Mouse (Mus musculus): Measurements from ENCODE around the gene Rnf145. TPM values are rescaled to one million over a fixed set of nuclear protein-coding genes. Genes with fewer than 3 reads are reported as not detected.

The Rnf145 gene
- polyA plus RNA-seq, 2 experiments = 84.5 to 92.1 TPM

DNA sequence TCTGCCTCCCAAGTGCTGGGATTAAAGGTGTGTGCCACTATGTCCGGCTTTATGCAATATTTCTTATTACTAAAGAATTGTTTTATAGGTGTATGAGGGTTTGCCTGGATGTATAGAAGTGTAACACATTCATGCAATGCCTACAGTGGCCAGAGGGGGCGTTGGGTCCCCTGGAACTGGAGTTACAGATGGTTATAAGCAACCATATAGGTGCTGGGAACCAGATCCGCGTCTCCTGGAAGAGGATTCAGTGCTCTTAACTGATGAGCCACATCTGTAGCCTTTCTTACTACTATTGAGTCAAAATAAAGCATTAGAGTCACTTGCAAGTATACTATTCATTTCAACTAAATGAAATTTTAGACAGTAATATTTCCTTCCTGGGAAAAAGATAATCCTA, 7.0 kb downstream of the Rnf145 start:
- ATAC-seq (ENCODE audit: low FRiP score, low read depth) = no peak
- 79% methylated on average over 4 of the region's 4 CpGs for WGBS
- H3K36me3 ChIP-seq (ENCODE audit: control insufficient read depth, insufficient read depth, low read length) = peaks cover 53% of the 10 kb centered on the region

DNA sequence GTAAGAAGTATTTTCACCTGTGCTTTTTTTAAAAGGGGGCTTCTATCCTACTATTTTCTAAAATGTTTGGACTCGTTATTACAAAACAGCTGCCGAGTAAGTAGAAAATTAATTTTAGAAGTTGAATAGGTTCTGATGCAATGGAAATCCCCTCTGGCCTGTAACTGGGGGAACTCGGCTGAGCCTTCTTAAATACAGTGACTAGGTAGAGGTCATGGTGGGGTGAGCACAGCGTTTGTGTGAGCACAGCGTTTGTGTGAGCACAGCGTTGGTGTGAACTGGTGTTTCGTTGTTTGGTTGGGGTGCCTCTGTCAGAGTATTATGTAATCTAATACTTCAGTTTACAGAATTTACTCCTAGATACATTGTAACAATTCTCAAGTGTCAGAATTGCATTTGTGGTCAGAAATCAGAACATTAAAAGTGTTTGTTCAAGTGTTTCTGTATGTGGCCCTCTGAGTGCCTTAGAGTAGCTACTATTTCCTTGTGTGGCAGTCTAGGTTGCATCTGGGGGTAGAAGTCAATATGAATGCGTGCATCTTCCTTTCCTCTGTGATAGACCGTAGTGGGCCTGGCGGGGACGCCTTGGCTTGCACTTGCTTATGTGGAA, 8.0 kb downstream of the Rnf145 start:
- Histone ChIP-seq H3K9ac (ENCODE audit: low read depth, low read length, severe bottlenecking) (no peak overlapping the region), H3K9me3 (ENCODE audit: control insufficient read depth, low read length) (no peaks in the 10 kb centered on the region), H3K4me2 (replicated peaks; ENCODE audit: low read depth, low read length, severe bottlenecking) (no peak overlapping the region), H3K36me3 (ENCODE audit: control insufficient read depth, insufficient read depth, low read length) (peaks cover 61% of the 10 kb centered on the region), H3K4me1 (ENCODE audit: control insufficient read depth, insufficient read depth, low read length) (no peaks in the 10 kb centered on the region), H3K4me3 (replicated peaks; ENCODE audit: low read length) (no peak overlapping the region), H3K27me3 (ENCODE audit: control insufficient read depth, insufficient read depth, low read length) (no peaks in the 10 kb centered on the region), H3K27ac (replicated peaks; ENCODE audit: low read depth, low read length) (no peak overlapping the region)
- no peak for DNase-seq (ENCODE audit: low spot score)
- TF ChIP-seq POLR2A (IDR thresholded peaks at IDR 0.05; ENCODE audit: borderline replicate concordance, extremely low read depth, insufficient read depth, insufficient read length) = no peak
- WGBS = 87% methylated on average over 11 of the region's 11 CpGs
- no peak for ATAC-seq (ENCODE audit: low FRiP score, low read depth)

More for the DNA sequence above, 7.0 kb downstream of the Rnf145 start:
- no peak for DNase-seq (ENCODE audit: low spot score)
- Histone ChIP-seq H3K27me3 (ENCODE audit: control insufficient read depth, insufficient read depth, low read length) (no peaks in the 10 kb centered on the region), H3K4me1 (ENCODE audit: control insufficient read depth, insufficient read depth, low read length) (0 out of 2 replicates have a peak, but pooled peaks cover 4% of the 10 kb centered on the region), H3K9me3 (ENCODE audit: control insufficient read depth, low read length) (no peaks in the 10 kb centered on the region), H3K4me2 (replicated peaks; ENCODE audit: low read depth, low read length, severe bottlenecking) (no peak overlapping the region), H3K9ac (ENCODE audit: low read depth, low read length, severe bottlenecking) (no peak overlapping the region), H3K4me3 (replicated peaks; ENCODE audit: low read length) (no peak overlapping the region), H3K27ac (replicated peaks; ENCODE audit: low read depth, low read length) (no peak overlapping the region)
- TF ChIP-seq POLR2A (IDR thresholded peaks at IDR 0.05; ENCODE audit: borderline replicate concordance, extremely low read depth, insufficient read depth, insufficient read length) = no peak

DNA sequence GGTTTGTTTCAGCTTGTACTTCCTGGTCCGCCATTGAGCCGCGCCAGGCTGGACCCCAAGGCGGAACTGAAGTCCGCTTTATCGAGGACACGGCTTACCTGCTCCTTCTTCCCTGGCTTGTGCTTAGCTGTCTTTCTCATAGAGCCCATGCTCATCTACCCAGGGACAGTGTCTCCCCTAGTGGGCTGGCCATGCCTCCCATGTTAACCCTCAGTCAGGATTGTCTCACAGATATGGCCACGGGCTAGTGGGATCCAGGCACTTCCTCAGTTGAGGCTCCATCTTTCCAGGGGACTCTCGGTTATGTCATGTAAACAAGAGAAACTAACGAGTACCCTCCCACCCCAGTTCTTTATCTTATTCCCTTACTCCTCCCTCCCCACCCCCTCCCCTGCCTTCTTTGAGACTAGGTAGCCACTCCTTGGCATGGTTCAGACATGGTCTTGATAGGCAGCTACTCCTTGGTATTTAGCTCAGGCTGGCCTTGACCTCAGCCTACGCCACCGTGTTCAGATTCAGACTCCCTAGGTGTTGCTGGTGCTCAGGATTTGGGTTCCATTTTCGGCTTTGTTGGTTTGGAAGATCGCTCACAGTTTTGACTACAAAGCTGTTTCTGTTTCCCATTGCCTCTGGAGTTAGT, 9.9 kb downstream of the Rnf145 start:
- TF ChIP-seq POLR2A (IDR thresholded peaks at IDR 0.05; ENCODE audit: borderline replicate concordance, extremely low read depth, insufficient read depth, insufficient read length) = no peak
- Histone ChIP-seq H3K27me3 (ENCODE audit: control insufficient read depth, insufficient read depth, low read length) (no peaks in the 10 kb centered on the region), H3K4me3 (replicated peaks; ENCODE audit: low read length) (no peak overlapping the region), H3K4me1 (ENCODE audit: control insufficient read depth, insufficient read depth, low read length) (no peaks in the 10 kb centered on the region), H3K9me3 (ENCODE audit: control insufficient read depth, low read length) (no peaks in the 10 kb centered on the region), H3K27ac (replicated peaks; ENCODE audit: low read depth, low read length) (no peak overlapping the region), H3K9ac (ENCODE audit: low read depth, low read length, severe bottlenecking) (no peak overlapping the region), H3K36me3 (ENCODE audit: control insufficient read depth, insufficient read depth, low read length) (peaks cover 70% of the 10 kb centered on the region), H3K4me2 (replicated peaks; ENCODE audit: low read depth, low read length, severe bottlenecking) (no peak overlapping the region)
- 94% methylated on average over 14 of the region's 14 CpGs for WGBS
- no peak for ATAC-seq (ENCODE audit: low FRiP score, low read depth)
- no peak for DNase-seq (ENCODE audit: low spot score)

DNA sequence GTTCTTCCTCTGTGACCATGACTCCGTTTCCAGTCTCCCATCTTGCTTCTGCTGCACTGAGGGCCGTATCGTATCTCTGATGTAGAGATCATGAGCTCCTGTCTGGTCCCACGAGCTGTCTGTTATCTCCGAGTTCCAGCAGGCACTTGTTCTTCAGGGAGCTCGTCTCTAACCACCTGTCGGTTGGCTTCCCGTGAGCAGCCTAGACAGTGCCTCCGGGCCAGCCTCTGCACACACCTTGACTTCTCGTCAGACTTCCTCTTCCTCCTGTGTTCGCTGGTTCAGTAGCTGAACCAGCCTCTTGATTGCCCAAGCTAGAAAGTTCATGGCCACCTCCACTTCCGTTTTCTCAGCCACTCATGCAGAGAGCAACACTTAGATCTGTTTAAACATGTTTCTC, 10.4 kb downstream of the Rnf145 start:
- Histone ChIP-seq H3K4me3 (replicated peaks; ENCODE audit: low read length) (no peak overlapping the region), H3K4me2 (replicated peaks; ENCODE audit: low read depth, low read length, severe bottlenecking) (no peak overlapping the region), H3K27ac (replicated peaks; ENCODE audit: low read depth, low read length) (no peak overlapping the region), H3K36me3 (ENCODE audit: control insufficient read depth, insufficient read depth, low read length) (peaks cover 75% of the 10 kb centered on the region), H3K9me3 (ENCODE audit: control insufficient read depth, low read length) (no peaks in the 10 kb centered on the region), H3K9ac (ENCODE audit: low read depth, low read length, severe bottlenecking) (no peak overlapping the region), H3K4me1 (ENCODE audit: control insufficient read depth, insufficient read depth, low read length) (no peaks in the 10 kb centered on the region), H3K27me3 (ENCODE audit: control insufficient read depth, insufficient read depth, low read length) (no peaks in the 10 kb centered on the region)
- TF ChIP-seq POLR2A (IDR thresholded peaks at IDR 0.05; ENCODE audit: borderline replicate concordance, extremely low read depth, insufficient read depth, insufficient read length) = no peak
- DNase-seq (ENCODE audit: low spot score) (no peak), ATAC-seq (ENCODE audit: low FRiP score, low read depth) (no peak)
- 91% methylated on average over 12 of the region's 12 CpGs for WGBS

DNA sequence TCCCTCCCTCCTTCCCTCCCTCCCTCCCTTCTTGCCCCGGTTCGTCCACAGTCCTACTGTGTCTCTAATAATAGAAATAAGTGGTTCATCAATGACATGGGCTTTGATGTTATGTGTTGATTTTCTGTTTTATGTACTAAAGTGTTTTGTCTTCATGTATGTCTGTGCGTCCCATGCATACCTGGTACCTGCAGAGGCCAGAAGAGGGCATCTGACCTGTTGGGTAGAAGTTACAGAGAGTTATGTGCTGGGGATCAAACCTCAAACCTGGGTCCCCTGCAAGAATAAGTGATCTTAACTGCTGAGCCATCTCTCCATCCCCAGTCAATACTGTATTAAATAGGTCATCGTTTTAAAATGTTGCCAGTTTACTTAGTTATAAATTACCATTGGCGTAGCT, 11.0 kb downstream of the Rnf145 start:
- Histone ChIP-seq H3K4me2 (replicated peaks; ENCODE audit: low read depth, low read length, severe bottlenecking) (no peak overlapping the region), H3K4me3 (replicated peaks; ENCODE audit: low read length) (no peak overlapping the region), H3K9me3 (ENCODE audit: control insufficient read depth, low read length) (no peaks in the 10 kb centered on the region), H3K4me1 (ENCODE audit: control insufficient read depth, insufficient read depth, low read length) (no peaks in the 10 kb centered on the region), H3K27me3 (ENCODE audit: control insufficient read depth, insufficient read depth, low read length) (no peaks in the 10 kb centered on the region), H3K9ac (ENCODE audit: low read depth, low read length, severe bottlenecking) (no peak overlapping the region), H3K27ac (replicated peaks; ENCODE audit: low read depth, low read length) (no peak overlapping the region), H3K36me3 (ENCODE audit: control insufficient read depth, insufficient read depth, low read length) (peaks cover 77% of the 10 kb centered on the region)
- ATAC-seq (ENCODE audit: low FRiP score, low read depth) (no peak), DNase-seq (ENCODE audit: low spot score) (no peak)
- TF ChIP-seq POLR2A (IDR thresholded peaks at IDR 0.05; ENCODE audit: borderline replicate concordance, extremely low read depth, insufficient read depth, insufficient read length) = no peak
- 95% methylated on average over 5 of the region's 5 CpGs for WGBS

Data from limb, embryonic 14.5 days (tissue).